Mouse (Mus musculus): ENCODE measurements at regions not wholly inside any gene's neighbourhood (a gene's known extent, or its start where the extent isn't known, plus 50 kb on each side); places are given as distances from the start of the nearest gene placed in this dataset.

DNA sequence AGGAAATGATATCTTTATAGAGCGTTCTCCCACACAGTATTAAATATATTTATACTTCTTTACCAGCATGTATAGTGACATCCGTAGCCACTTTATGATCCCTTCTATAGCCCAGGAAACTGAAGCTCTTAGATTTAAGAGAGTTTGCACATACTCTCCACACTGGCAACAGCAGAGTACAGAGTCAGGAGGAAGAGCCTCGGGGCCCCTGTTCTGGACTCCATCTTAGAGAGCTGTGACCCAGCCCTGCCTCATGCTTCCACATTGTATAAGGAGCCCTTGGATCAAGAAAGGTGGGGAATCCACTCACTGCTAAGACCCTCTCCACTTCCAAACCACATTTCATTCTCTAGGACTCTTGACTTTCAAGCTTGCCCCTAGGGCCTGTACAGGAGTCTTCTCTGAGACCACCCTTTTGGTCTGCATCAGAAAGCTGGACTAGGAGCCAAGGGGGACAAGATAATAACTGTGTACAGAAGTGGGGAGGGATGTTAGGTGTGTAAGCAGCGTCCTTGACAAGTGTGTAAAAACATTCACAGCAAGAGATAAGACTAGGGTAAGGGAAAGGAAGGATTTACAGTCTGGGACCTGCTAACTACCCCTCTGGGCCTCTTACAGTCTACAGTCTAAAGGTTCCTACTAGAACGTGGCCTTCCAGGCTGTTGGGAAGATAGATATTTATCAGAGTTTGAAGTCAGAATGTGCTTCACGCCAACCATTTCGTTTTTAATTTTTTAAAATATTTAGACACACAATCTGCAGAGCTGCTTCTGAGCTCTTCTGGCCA is 132.1 kb upstream of the Pmfbp1 start:
- TF ChIP-seq CTCF (IDR thresholded peaks at IDR 0.05; ENCODE audit: insufficient read depth, low read length) (no peak), POLR2A (IDR thresholded peaks at IDR 0.05; ENCODE audit: borderline replicate concordance, extremely low read depth, low read depth, low read length) (no peak)

Data from lung, adult 2 months (tissue).